Mouse (Mus musculus) induced T-regulatory cell, adult 2 months (primary cell): ENCODE data around the gene Crisp4.

Source experiments
- DNase-seq: peaks from one replicate; pipeline ENCODE4 v3.0.0-alpha.2; 2012; ENCODE audit warnings: low read depth

The Crisp4 gene

DNA sequence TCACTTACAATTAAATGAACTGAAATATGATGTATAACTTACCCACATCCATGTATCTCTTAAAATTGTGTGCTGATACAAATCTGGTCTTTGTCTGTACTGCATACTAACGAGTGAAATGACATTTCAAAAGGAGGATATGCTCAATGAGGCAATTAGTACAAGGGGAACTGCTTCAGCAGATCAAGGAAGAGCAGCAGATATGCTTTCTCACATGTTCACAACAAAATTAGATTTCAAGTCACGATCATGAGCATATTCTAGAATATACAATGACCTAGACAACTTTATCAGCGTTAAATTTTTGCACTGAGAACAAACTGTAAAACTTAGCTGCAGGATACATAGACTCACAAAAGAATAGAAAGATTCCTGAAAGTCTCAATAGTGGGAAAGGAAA is at the start of gene Crisp4:
TSS of gene Crisp4 (minus strand) at position 101 of the 400 bp plus-strand sequence.
- no peak for DNase-seq

DNA sequence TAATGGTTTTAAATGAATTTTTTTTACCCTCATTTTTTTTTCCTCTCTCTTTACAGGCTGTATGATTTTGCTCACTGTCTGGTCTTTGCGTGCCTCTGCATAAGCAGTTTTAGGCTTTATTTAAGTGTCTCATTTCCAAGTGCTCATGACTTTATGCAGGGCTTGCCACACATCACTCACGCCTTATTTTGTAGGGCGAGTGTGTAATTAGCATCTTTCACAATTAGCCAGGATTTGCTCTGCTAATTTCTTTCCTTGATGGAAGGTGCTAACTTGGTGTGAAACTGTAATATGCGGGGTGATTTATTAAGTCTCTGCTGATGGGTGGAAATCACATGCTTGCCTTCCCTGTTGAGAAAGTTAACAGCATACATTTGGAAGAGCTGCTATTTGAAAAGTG is 46.0 kb upstream of the Crisp4 start:
- DNase-seq, result no peak

DNA sequence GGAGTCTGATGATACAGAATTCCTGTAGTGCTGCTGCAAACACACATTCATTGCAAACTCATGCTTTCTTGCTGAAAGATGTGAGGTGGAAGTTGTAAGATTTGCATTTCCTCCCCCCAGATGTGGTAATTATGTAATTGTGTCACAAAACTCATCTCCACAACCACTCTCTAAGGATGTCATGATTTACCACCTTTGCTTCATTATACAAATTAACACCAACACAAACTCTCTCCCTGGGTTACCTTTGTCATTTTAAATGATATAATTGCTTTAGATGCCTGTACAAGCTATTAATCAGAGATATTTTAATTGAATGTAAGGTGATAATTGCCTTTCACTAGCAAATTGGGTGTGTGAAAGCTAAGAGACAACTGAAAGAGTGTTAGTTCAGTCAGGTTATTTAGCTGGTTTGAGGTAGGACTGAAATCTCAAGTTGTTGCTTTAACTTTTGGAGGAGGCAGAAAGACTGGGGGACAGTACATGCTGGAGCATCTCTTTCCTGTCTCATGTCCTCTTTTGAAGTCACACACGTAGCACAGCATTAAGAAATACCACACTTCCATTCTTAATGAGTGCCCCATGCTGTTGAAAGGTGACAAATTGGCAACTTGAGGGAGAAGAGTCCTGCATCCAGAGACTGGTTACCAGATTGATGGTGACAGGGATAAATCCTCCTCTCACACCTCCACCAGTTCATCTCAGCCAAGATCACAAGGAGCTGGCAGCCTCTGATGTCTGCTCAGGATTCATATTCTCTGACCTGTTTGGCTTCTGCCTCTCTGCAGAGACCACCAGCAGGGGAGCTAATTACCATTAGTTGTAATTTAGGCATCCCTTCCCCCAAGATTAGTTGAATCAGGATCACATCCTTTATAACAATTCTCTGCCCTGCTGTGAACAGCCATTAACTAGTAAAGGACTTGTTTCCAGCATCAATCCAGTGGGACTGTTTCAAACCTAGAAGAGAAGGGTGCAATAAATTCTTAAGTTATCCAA is 45.3 kb upstream of the Crisp4 start:
- no peak for DNase-seq

DNA sequence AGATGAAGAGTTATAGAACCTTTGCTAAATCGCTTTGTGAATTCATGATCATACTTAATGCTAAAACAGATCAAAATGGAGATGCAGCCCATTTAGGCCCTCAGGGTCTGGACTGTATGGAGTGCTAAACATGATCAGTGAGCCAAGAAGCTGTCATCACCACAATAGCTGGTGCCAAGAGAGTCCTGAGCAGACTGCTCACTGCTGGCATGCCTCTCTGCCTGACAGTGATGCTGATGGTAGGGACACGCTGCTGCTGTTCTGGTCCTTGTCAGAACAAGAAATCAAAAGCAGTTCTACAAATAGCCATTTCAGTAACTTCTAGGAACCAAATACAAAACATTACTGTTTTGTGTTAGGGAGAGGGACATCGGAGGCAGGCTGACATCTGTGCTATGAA is 35.5 kb upstream of the Crisp4 start:
- DNase-seq, result no peak

DNA sequence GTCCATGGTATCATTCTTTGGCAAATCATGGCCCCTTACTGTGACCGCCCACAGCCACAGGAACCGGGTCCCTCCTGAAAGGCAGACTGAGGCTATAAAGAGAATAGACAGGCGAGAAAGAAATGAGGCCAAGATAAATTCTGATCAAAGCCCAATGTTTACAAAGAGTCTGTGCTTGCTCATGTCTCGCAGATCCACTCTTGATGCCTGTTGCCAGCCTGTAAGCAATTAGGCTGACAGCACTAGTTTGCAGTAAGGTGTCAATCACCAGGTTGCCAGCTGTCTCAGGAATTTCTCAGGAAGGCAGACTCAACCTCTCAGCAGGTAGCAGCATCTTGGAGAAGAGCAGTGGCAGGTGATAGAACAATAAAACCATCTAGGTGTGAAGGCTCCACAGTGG is 24.9 kb upstream of the Crisp4 start:
- no peak for DNase-seq

DNA sequence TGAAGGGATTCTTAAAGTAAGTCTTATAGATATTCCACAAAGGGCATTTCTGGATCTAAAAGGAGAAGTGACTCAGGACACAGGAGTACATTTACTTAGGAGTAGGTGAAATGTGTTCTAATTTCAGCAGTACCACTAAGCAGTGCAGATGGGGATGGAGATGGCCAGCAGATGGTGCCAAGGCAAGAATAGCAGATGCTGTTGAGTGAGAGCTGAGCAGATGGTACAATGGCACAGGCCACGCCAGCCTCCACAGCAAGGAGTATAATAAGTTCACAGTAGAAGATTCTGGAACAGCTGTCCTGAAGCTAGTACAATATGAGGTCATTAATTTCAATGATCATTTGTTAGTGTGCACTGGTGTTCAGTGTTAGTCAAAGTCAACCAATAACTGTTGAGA is 22.6 kb upstream of the Crisp4 start:
- DNase-seq, result no peak

DNA sequence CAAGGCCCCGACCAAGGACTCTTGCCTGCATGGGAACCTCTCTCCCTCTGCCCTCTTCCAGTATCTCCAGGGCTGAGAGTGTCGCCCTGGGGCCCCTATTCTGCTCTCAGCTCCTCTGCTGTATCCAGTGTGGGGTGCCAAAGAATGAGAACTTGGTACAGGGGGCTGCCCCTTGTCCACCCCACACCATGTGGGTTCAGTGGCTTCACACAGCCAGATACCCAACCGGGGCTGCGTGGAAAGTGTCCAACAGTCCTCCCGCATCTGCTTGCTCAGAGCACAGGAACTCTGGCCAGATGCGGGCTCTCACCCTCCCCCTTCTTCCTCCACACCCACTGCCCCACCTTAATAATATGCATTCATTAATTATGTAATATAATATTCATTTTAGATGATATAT is 13.4 kb upstream of the Crisp4 start:
- DNase-seq, result no peak

DNA sequence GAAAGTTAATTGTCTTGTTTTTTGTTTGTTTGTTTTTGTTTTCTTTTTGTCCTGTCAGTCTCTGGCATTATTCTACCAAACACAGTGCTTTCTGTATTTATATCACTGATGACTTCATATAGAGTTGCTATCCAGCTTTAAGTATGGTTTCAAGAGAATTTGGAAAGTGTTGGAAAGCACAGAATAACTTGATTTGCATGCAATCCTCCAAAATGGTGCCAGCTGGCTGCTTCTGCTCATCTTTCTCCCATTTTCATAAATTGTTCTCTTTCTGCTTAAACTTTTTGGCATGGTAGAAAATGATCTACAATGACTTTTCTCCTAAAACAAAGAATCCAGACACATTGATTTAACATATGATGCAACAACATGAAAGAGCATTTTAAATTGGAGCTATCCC is 2.5 kb upstream of the Crisp4 start:
- DNase-seq, result no peak

DNA sequence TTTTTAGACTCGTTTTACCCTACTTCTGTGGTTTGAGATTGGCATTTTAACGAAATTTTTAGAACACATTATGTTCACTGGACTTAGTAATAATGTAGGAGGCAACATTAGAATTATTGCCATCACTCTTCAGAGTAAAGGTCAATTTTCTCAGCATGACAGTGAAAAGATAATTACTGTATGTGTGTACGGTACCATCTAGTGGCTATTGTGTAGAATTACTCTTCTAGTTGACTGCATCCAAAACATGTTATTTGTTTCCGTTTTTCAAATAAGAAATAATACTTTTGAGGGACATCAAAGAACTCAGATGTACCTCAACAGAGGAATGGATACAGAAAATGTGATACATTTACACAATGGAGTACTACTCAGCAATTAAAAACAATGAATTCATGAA is 14.0 kb downstream of the Crisp4 start:
- DNase-seq, result no peak

DNA sequence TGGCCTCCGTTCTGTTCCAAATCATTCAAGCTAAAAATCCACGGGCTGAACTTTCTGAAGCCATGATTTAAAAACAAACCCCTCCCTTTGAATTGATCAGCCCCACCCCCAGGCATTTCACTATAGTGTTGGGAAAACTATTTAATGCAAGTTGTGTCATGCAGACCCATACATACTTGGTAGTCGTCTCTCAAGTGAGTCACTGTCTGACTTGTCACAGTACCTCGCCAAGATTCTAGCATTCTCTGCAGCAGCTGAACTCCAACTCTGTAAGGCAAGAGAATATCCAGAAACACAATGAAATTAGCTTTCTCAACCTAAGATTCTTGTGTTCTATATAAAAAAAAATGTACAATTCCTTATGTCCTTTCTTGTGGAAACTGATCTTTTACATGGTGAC is 15.7 kb downstream of the Crisp4 start:
- DNase-seq, result no peak

DNA sequence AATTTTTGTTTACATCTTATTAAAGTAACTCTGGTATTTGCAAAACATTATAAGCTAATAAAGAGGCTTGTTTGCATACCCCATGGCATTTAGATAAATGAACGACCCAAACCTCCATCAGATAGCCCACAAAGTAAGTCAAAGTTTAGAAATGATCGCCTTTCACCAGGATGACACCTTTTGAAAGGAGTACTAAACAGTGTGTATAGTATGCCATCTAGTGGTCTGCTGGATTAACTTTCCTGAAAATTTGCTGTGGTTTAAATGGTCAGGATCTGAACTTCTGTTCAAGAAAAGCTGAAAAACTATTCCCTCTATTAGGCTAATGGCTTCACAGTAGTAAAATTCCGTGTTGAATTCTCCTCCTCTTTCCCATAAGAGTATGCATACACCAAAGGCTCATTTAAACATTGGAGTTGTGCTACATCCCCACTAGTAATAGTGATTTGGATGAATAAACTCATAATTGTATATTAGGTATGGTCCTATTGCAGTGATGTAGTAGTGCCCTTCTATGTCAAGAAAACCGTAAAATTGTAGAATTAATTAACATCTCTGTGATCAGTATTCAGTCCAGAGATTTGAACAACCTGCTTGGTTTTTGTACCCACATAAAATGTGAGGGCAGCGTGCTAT is 38.9 kb downstream of the Crisp4 start:
- no peak for DNase-seq

DNA sequence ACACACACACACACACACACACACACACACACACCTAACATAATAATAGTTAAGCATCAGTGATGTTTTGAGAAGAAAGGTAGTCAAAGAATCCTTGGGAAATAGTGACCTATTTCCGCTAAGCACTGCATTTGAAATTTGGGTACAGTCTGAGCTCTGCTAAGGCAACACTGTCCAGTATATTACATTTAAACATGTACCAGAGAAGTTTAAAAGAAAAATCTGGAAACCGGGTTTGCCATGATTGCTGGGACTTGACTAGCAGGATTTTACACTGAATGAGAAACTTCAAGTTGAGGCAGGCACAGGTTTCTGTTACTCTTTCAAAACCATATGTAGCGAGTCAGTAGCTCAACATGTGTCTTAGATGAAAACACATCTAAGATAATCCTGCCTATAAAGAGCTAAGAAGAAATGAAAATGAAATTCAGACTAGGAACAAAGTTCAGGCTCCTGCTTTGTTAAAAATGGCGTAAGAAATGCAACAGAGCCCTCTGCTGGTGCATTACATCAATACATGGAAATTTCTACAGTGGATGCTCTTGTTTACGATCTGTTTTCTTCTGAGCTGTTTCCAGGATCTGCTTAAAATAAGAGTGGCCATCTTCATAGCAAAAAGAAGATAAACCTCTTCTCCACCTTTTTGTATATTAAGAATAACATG is 39.7 kb downstream of the Crisp4 start:
- peak; percentile 1 for DNase-seq

DNA sequence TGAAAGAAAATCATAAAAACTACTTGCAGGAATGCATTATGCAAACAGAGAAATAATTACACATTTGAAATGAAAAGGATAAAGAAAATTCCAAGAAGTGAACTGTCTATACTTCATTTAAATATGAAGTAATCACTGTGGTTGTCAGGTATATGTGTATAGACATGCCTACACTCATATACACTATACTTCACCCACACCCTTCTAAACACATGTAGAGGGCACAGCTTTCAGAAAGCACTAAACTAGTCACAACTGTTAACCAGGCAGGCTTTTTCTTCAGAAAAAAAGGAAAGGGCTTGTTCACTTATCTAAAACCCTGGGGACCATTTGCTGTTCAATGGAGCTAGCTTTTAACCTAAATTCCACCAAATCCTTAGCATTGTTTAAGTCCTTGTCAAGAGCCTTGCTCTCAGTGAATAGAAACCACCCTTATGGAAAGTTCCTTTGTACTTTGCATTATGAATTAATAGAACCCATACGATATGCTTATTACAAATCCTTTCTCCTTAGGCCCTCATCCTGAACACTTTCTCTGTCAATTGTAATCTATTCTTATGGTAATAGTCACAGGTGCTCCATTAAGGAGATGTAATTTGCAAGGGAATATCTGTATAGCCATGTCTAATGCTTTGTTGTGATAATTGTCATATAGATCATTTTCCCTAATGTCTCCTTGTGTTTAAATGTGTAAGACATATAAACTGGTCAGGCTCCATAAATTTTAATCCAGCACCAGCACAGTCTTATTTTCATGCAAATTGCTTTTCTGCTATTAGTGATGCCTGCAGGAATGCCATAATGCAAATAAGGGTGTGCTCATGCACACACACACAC is 40.5 kb downstream of the Crisp4 start:
- no peak for DNase-seq
